Mouse (Mus musculus): ENCODE measurements around the gene Actg2.

DNA sequence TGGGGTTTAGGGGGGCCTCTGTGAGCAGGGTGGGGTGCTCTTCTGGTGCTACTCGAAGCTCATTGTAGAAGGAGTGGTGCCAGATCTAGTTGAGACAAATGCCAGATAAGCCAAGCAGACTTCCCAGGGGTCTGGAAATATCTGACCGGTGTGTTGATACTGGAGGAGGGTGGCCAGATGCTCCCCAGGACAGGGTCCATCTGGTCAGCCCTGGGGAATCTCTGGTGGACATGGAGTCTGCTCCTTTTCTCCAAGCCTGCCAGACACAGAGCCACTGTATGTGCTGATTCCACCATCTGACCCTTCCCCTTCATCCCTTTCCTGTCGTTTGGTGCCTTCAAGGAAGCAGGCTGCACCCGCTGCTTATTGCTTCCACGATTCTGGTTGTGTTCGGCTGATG lies 12.9 kb downstream of the Actg2 start:
- TF ChIP-seq CTCF (IDR thresholded peaks at IDR 0.05; ENCODE audit: low read depth) (no peak), EP300 (IDR thresholded peaks at IDR 0.05; ENCODE audit: low read depth) (no peak)
